Mouse (Mus musculus) urinary bladder, postnatal 25 days (tissue): ENCODE data around the gene Gpr183.

Experiments used
- DNase-seq: peaks from one replicate; pipeline ENCODE4 v3.0.0; 2022; ENCODE audit warnings: low spot score

The Gpr183 gene

GRCm38 (mm10) chr14:121987691-121988090 is 22.7 kb upstream of the Gpr183 start:
- no peak for DNase-seq

DNA sequence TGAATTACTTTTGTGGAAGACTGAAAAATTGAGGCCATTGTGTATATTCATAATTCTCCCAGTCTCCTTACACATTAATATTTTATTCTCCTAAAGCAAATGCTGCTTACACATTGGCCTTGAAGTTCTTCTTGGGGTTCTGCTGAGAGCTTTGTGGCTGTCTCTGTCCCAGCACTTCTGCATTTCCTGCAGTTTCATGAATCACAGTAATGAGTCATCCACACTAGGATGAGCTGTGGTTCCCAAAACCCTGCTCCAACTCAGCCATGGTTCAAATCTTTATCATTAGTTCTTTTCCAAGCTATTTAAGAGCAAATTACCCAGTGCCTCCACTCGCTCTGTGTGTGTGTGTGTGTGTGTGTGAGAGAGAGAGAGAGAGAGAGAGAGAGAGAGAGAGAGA is 22.3 kb upstream of the Gpr183 start:
- no peak for DNase-seq

DNA sequence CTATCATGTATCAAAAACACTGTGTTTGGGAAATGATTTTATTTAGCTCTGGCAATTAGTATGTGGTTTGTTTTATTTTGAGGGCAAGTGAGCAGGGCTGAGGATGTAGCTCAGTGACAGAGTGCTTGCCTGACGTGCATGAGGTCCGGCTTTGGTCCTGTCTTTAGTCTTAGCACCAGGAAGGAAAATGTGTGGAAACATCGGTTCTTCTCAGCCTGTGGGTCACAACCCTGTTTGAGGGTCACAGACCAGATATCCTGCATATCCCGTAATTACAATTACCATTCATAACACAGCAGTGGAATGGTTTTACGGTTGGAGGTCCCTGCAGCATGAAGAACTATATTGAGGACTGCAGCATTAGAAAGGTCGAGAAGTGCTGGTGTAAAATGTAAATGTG is 21.0 kb upstream of the Gpr183 start:
- DNase-seq, result no peak

DNA sequence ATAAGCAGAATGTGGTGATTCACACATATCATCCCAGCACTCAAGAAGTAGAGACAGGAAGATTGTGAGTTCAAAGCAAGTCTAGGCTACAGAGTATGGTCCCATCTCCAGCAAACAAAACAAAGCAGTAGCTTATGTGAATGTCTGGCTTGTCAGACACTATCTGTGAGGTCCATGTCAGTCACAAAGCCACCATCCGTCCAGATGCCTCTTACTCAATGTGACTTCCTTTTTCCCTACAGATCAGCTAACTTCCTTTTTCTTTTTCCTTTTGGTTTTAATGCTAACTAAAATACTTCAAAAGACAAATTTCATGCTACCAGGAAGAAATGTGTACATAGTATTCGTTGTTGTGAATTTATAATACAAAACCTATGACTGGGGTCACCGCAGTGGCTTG is 20.5 kb upstream of the Gpr183 start:
- no peak for DNase-seq

- DNase-seq, result no peak
These were observed 18.3 kb upstream of the Gpr183 start for GRCm38 (mm10) chr14:121983009-121983933.

- DNase-seq, result no peak
These were observed 16.5 kb upstream of the Gpr183 start for GRCm38 (mm10) chr14:121981531-121981930.

GRCm38 (mm10) chr14:121973114-121973513 is 8.1 kb upstream of the Gpr183 start:
- DNase-seq, result no peak

DNA sequence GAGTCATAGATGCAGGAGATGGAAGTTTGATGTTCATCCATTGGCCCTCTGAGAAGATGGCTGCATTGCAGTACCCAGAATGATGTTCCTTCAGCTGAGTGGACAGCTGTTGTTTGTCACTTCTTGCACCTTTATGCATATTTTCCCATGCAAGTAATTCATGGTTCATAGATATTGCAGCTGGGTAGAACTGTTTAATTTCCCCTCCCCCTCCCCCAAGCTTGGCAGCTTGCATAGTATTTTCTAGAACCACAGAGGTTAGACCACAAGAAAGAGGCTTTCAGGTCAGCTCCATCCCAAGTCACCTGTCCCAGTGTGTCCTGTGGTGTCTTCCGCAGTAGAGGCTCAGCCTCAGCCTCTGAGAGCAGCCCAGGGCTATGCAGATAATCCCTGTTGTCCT is 5.4 kb upstream of the Gpr183 start:
- no peak for DNase-seq

GRCm38 (mm10) chr14:121967095-121967494 is 2.1 kb upstream of the Gpr183 start:
- no peak for DNase-seq

- DNase-seq, result no peak
These were observed 466 bp upstream of the Gpr183 start for GRCm38 (mm10) chr14:121965461-121965860.

- DNase-seq, result no peak
These were observed 1.1 kb downstream of the Gpr183 start for GRCm38 (mm10) chr14:121963942-121964335.

DNA sequence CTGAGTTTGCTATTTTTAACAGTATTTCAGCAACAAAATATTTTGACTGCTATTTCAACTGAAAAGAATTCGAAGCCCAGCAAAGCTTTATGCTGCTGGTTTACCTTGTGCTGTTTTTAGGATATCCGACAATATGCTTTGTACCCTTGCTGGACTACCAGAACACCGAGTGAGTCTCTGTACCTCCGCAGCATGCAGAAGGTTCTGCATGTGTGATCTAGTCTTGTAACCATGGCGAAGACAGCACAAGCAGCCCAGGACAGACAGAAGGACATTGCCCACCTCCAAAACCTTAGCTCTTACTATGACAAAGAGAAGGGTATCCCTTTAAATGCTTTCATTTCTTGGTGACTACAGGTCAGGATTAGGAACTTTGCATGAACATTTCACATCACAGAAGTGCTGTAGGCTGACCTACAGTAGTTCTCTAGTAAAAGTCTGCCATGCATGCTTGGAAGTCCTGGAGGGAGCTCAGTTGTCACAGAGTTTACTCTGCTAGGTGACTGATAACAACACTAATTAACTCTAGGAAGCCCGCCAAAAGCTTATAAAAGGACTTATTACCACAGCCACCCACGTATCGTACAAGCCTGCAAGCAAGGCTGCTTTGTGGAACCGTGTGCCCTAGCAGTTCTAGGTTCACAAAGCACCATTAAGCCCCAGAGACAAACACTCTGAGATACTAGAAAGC is 1.6 kb downstream of the Gpr183 start:
- no peak for DNase-seq

GRCm38 (mm10) chr14:121962128-121962890 is 2.7 kb downstream of the Gpr183 start:
- DNase-seq, result no peak

GRCm38 (mm10) chr14:121961496-121962127 is 3.4 kb downstream of the Gpr183 start:
- DNase-seq, result no peak

DNA sequence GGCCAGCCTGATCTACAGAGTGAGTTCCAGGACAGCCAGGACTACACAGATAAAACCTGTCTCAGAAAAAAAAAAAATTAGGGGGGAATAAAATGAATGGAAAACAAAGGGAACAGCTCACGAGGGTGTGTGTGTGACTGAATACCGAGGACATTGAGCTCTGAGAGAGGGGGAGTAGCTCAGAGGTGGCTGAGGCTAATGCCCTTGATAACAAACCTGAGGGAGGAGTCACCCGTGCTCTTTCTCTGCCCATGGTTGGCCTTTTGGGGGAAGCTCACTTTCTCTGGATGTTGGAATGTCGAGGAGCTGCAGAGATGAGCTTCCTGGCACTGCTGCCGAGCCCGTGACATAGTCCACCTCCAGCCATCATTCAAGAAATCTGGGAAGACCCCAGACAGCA is 4.0 kb downstream of the Gpr183 start:
- no peak for DNase-seq

DNA sequence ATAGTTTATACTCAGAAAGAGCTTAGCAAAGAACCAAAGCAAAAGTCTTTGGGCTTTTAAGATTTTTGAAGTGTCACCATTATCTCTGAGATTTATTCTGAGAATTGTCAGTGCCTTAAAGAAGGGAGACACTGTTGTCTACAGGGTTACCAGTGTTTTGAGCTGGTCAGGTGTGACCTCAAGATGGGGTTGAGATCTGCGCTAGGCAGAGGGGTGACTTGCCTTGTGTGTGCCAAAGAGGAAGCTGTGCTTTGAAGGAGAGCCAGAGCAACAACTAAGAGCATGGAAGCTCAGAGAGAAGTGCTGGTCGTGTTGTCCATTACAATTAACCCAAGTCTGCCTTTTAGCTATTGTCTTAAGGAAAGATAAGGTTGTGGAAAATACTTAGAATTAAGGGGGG is 4.5 kb downstream of the Gpr183 start:
- DNase-seq, result no peak

- DNase-seq, result no peak
These were observed 5.0 kb downstream of the Gpr183 start for GRCm38 (mm10) chr14:121960031-121960430.

DNA sequence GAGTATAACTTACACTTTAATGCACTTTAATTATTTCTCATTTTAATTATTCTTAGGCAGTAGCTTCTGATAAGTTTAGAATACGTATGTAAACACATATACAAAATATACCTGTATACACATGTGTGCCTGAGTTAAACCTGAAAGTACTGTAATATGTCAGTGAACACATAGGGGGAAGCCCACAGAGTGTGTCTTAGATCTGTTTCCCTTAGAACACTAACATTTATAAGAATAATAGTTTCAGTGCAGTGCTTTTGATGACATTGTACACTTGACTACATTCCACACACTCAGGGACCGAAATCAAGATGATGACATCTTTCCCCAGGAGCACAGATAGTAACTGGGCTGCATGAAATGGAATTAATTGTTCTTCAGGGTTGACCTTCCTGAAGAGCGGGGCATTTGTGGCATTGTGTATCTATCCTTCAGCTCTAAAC is 5.4 kb downstream of the Gpr183 start:
- DNase-seq, result no peak

DNA sequence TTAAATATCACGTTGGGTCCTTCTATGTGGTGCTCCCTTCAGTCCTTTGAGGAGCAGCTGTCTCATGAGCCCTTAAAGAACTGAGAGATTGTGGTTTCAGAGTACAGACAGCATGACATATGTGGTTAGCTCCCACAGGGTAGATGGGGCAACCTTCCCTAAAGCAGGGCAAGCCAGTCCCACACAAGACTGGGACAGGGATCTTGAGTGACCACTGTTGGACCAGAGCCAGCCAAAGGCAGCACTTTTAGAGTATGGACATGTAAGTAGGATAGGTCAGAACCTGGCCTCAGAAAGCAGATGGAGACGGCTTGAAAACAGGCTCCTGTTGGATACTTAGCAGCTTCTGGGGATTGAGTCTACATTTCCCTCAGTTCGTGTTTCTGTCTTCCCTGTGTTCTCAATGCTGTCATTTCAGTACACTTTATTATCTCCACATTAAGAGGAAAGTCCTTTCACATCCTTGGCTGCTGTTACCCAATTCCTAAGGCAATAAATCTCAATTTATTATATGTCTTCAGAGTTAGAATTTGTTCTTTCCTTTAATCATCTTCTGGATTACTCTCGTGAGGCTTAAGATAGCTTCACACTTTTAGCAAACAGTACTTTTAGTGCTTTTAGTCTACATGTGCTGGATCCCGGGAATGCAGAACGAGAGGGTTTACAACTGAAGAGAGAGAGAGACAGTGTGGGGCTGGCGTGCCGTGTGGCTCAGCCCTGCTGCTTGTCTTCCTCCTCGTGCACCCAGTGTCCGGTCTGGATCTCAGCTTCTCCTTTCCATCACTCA is 6.1 kb downstream of the Gpr183 start:
- no peak for DNase-seq

GRCm38 (mm10) chr14:121958041-121958750 is 6.8 kb downstream of the Gpr183 start:
- DNase-seq, result no peak
